Mouse (Mus musculus) frontal cortex, postnatal 25 days (tissue): Measurements from ENCODE around the gene Gm17584.
"Not testable (repeated sequence)": the region's sequence is repeated elsewhere in the genome, so short reads cannot be mapped to it uniquely, and the experiment has no call there.

ENCODE experiments used
- DNase-seq, 2 experiments: peaks; one replicate each; pipeline ENCODE4 v3.0.0; 2022; ENCODE audit warnings: low spot score in 2 of 2

The Gm17584 gene

GRCm38 (mm10) chrX:124500263-124500662 is at the start of gene Gm17584:
TSS of gene Gm17584 (plus strand) at chrX:124500563.
- not testable (repeated sequence) for DNase-seq
